Mouse (Mus musculus): ENCODE data around the gene Uvrag. TPM values are rescaled to one million over a fixed set of nuclear protein-coding genes. Genes with fewer than 3 reads are reported as not detected.
A peak's percentile ranks its signal among the peaks of the same experiment; 100 is the strongest.

Uvrag gene
- polyA plus RNA-seq, 1 experiment: 45.9 TPM

DNA sequence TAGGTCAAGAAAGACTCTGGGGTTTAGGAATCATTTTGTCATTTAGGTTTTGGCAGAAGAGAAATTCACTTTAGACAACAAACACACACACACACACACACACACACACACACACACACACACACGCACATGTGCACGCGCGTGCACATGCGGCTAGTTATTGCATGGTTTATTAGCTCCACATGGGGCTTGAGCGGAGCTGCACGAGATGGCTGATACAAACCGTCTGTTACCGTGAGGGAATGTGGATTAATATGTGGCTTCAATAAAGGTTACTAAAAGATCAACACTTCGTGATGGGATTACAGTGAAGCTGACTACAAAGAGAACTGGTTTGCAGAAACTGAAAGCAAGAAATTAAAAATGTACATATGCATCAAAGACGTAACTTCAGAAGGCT lies 230.2 kb downstream of the Uvrag start:
- no peak for DNase-seq (ENCODE audit: low read depth in 1 of 2, low spot score in 2 of 2)
- Histone ChIP-seq H3K36me3 (ENCODE audit: control insufficient read depth, insufficient read depth, low read length) (peaks cover 5% of the 10 kb centered on the region; the same call in 1 of the 2 replicates), H3K27me3 (ENCODE audit: control insufficient read depth, insufficient read depth, low read length) (no peaks in the 10 kb centered on the region), H3K27ac (ENCODE audit: insufficient read depth, low read length) (no peak overlapping the region), H3K4me1 (ENCODE audit: control insufficient read depth, insufficient read depth, insufficient read length) (no peaks in the 10 kb centered on the region), H3K4me3 (ENCODE audit: extremely low read depth, insufficient read depth, insufficient read length) (no peak overlapping the region)
- TF ChIP-seq POLR2A (IDR thresholded peaks at IDR 0.05; ENCODE audit: low read depth, low read length) (no peak), CTCF (IDR thresholded peaks at IDR 0.05; ENCODE audit: extremely low read depth, insufficient read depth, insufficient read length, insufficient replicate concordance) (no peak)
- WGBS: 92% methylated on average over 11 of the region's 11 CpGs

DNA sequence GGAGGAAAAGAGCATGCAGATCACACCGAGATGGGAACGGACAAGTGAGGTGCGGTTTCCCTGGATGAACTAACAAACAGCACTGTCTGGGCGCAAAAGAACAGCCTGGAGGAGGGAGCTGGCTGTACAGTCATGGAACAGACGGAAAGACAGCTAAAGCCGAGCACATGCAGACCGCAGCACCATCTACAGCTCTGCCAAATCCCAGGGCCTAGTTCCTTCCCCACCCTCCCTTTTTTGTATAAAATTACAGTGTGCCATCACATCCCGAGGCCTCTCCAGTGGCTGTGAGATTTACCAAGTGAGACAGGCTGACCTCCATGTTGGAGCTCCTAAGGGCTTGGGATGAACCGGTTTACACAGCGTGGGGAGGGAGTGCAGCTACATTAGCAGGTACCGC lies 230.8 kb downstream of the Uvrag start:
- no peak for DNase-seq (ENCODE audit: low read depth in 1 of 2, low spot score in 2 of 2)
- Histone ChIP-seq H3K36me3 (ENCODE audit: control insufficient read depth, insufficient read depth, low read length) (peaks cover 5% of the 10 kb centered on the region; the same call in 1 of the 2 replicates), H3K4me3 (ENCODE audit: extremely low read depth, insufficient read depth, insufficient read length) (no peak overlapping the region), H3K27ac (ENCODE audit: insufficient read depth, low read length) (no peak overlapping the region), H3K4me1 (ENCODE audit: control insufficient read depth, insufficient read depth, insufficient read length) (no peaks in the 10 kb centered on the region), H3K27me3 (ENCODE audit: control insufficient read depth, insufficient read depth, low read length) (no peaks in the 10 kb centered on the region)
- 94% methylated on average over 11 of the region's 11 CpGs for WGBS
- TF ChIP-seq CTCF (IDR thresholded peaks at IDR 0.05; ENCODE audit: extremely low read depth, insufficient read depth, insufficient read length, insufficient replicate concordance): no peak
- TF ChIP-seq POLR2A (IDR thresholded peaks at IDR 0.05; ENCODE audit: low read depth, low read length): no peak

DNA sequence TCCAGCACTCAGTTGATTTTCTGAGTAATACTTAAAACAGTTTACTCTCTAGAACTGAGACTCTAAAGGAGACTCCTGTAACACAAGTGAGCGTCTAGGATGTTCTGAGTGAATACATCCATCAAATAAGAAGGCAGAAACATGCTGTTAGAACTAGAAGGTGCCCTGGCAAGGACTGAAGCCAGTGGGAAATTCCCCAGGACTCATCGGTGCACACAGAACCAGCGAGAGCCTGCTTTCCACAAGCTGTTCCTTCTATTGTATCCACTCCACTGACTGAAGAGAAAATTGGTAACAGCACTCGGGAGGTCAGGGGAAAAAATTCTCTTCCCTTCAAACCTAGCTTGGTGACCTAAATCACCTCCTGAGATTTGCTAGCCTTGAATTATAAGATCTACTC lies 233.5 kb downstream of the Uvrag start:
- 90% methylated on average over 4 of the region's 4 CpGs for WGBS

DNA sequence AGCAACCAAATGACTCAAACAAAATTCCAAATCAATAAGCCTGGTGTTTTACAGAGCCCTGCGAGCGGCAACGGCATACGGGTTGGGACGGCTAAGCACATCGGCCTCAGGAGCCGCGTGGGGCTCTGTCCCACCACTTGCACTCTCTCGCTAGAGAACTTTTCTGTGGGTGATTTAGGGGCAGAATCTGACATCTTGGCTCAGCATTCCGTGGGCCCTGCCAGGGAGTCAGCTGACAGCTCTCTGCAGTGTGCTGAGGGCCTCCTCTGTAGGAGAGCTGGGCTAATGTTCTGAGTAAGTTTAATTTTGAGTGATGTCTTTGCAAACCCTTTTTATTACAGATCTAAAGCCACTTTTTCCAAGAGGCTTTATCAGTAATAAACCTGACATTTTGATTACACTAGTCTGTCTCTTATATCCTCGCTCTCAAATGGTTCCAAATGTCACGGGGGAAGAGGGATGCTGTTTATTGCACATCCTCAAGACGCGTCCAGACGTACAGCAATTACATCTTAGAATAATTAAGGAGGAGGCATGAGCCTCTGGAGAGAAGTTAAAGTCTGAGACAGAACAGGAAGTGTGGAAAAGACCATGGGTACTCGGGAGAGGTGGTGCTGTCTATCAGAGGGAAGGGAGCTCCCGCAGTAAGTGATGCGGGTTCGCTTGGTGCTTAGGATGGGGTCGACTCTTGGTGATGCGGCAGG lies 236.1 kb downstream of the Uvrag start:
- no peak for TF ChIP-seq POLR2A (IDR thresholded peaks at IDR 0.05; ENCODE audit: low read depth, low read length)
- TF ChIP-seq CTCF (IDR thresholded peaks at IDR 0.05; ENCODE audit: extremely low read depth, insufficient read depth, insufficient read length, insufficient replicate concordance): no peak

More for the DNA sequence above, 233.5 kb downstream of the Uvrag start:
- Histone ChIP-seq H3K27me3 (ENCODE audit: control insufficient read depth, insufficient read depth, low read length) (no peaks in the 10 kb centered on the region), H3K4me3 (ENCODE audit: extremely low read depth, insufficient read depth, insufficient read length) (no peak overlapping the region), H3K36me3 (ENCODE audit: control insufficient read depth, insufficient read depth, low read length) (peaks cover 8% of the 10 kb centered on the region), H3K4me1 (ENCODE audit: control insufficient read depth, insufficient read depth, insufficient read length) (no peaks in the 10 kb centered on the region), H3K27ac (ENCODE audit: insufficient read depth, low read length) (no peak overlapping the region)
- no peak for DNase-seq (ENCODE audit: low read depth in 1 of 2, low spot score in 2 of 2)
- no peak for TF ChIP-seq CTCF (IDR thresholded peaks at IDR 0.05; ENCODE audit: extremely low read depth, insufficient read depth, insufficient read length, insufficient replicate concordance)
- TF ChIP-seq POLR2A (IDR thresholded peaks at IDR 0.05; ENCODE audit: low read depth, low read length): no peak

DNA sequence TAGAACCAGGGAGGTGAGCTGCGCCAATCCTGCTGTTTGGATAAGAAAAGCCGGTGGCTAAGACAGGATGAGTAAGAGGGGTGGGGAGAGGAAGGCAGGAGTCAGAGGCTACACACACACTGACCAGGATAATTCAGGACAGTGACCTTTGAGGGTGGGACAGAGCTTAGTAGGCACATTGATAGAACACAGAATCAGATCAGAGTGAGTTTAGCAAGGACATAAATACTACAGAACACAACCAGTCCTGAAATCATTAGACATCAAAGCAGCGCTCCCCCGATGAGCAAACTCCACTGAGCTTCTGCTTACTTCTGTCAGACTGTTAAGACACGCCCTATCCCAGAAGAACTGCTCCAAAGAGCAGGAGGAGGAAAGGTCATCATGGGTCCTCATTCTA lies 237.1 kb downstream of the Uvrag start:
- no peak for DNase-seq (ENCODE audit: low read depth in 1 of 2, low spot score in 2 of 2)
- Histone ChIP-seq H3K27ac (ENCODE audit: insufficient read depth, low read length) (no peak overlapping the region), H3K4me3 (ENCODE audit: extremely low read depth, insufficient read depth, insufficient read length) (no peak overlapping the region), H3K36me3 (ENCODE audit: control insufficient read depth, insufficient read depth, low read length) (peaks cover 10% of the 10 kb centered on the region), H3K27me3 (ENCODE audit: control insufficient read depth, insufficient read depth, low read length) (no peaks in the 10 kb centered on the region), H3K4me1 (ENCODE audit: control insufficient read depth, insufficient read depth, insufficient read length) (no peaks in the 10 kb centered on the region)
- WGBS: 86% methylated on average over 5 of the region's 5 CpGs
- TF ChIP-seq CTCF (IDR thresholded peaks at IDR 0.05; ENCODE audit: extremely low read depth, insufficient read depth, insufficient read length, insufficient replicate concordance) (no peak), POLR2A (IDR thresholded peaks at IDR 0.05; ENCODE audit: low read depth, low read length) (no peak)

More for the DNA sequence above, 236.1 kb downstream of the Uvrag start:
- Histone ChIP-seq H3K27ac (ENCODE audit: insufficient read depth, low read length) (no peak overlapping the region), H3K4me3 (ENCODE audit: extremely low read depth, insufficient read depth, insufficient read length) (no peak overlapping the region), H3K36me3 (ENCODE audit: control insufficient read depth, insufficient read depth, low read length) (peaks cover 8% of the 10 kb centered on the region), H3K4me1 (ENCODE audit: control insufficient read depth, insufficient read depth, insufficient read length) (no peaks in the 10 kb centered on the region), H3K27me3 (ENCODE audit: control insufficient read depth, insufficient read depth, low read length) (no peaks in the 10 kb centered on the region)
- WGBS: 91% methylated on average over 21 of the region's 21 CpGs
- DNase-seq (ENCODE audit: low read depth in 1 of 2, low spot score in 2 of 2): no peak

DNA sequence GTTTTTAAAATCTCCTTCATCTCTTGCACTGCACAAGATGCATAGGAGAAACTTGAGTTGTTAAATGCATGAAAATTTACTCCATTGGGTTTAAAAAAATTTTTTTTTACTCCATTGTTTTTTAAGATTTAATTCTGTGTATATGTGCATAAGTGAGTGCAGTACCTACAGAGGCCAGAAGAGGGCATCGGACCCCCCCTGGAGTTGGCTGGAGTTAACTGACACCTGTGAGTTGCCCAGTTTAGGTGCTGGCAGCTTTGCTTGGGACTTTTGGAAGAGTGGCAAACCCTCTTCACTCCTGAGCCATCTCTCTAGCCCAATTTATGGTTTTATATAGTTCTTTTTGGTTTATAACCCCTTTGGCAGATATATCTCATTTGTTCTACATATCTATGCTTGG lies 239.8 kb downstream of the Uvrag start:
- no peak overlapping the region for H3K27ac ChIP-seq (ENCODE audit: insufficient read depth, low read length)
- no peak for DNase-seq (ENCODE audit: low read depth in 1 of 2, low spot score in 2 of 2)
- H3K27me3 ChIP-seq (ENCODE audit: control insufficient read depth, insufficient read depth, low read length): no peaks in the 10 kb centered on the region
- 94% methylated on average over 1 of the region's 1 CpGs for WGBS
- H3K36me3 ChIP-seq (ENCODE audit: control insufficient read depth, insufficient read depth, low read length): peaks cover 15% of the 10 kb centered on the region
- H3K4me1 ChIP-seq (ENCODE audit: control insufficient read depth, insufficient read depth, insufficient read length): no peaks in the 10 kb centered on the region
- no peak for TF ChIP-seq POLR2A (IDR thresholded peaks at IDR 0.05; ENCODE audit: low read depth, low read length)
- peak; percentile 25; the same call in 1 of the 2 replicates for TF ChIP-seq CTCF (IDR thresholded peaks at IDR 0.05; ENCODE audit: extremely low read depth, insufficient read depth, insufficient read length, insufficient replicate concordance)
- no peak overlapping the region for H3K4me3 ChIP-seq (ENCODE audit: extremely low read depth, insufficient read depth, insufficient read length)

DNA sequence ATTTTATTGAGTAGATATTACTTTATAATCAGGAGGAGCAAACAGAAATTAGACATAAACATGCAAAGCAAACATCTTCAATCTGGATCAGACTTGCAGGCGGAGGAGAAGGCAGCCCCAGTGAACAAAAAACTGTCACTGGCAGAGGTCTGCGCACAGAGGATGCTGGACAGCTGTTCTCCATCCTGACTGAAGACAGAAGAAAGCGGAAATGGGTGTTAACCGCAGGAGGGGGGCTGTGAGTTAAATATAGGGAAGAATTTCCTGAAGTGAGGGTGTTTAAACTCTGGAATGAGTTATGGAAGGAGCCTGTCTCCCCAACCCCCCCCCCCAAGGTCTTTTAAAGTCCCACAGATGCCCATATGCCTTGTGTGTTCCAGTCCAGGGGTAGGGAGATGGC lies 241.1 kb downstream of the Uvrag start:
- no peak overlapping the region for H3K27ac ChIP-seq (ENCODE audit: insufficient read depth, low read length)
- 72% methylated on average over 4 of the region's 4 CpGs for WGBS
- H3K36me3 ChIP-seq (ENCODE audit: control insufficient read depth, insufficient read depth, low read length): peaks cover 13% of the 10 kb centered on the region
- H3K4me1 ChIP-seq (ENCODE audit: control insufficient read depth, insufficient read depth, insufficient read length): no peaks in the 10 kb centered on the region
- no peak overlapping the region for H3K4me3 ChIP-seq (ENCODE audit: extremely low read depth, insufficient read depth, insufficient read length)
- no peaks in the 10 kb centered on the region for H3K27me3 ChIP-seq (ENCODE audit: control insufficient read depth, insufficient read depth, low read length)
- TF ChIP-seq CTCF (IDR thresholded peaks at IDR 0.05; ENCODE audit: extremely low read depth, insufficient read depth, insufficient read length, insufficient replicate concordance) (no peak), POLR2A (IDR thresholded peaks at IDR 0.05; ENCODE audit: low read depth, low read length) (no peak)
- DNase-seq (ENCODE audit: low read depth in 1 of 2, low spot score in 2 of 2): no peak
